Mouse (Mus musculus): ENCODE data around the gene Me3.

DNA sequence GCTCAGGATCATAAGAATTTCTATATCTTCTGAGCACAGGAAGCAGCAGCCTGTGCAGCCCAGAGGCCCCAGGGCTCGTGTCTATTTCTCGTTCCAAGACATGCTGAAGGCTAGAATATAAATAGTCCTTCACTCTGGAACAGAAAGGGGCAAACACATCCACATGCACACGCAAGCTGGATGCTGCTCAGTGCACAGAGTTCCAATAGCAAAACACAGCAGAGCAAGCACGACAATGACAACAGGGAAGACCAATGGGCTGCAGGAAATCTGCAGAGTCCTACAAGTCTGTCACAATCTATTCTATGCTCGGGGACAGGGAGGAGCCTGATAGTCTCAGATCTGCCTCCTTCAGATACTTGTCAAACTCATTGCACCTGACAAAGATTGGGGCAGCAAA is 42.2 kb upstream of the Me3 start:
- TF ChIP-seq CTCF (IDR thresholded peaks at IDR 0.05; ENCODE audit: control insufficient read depth, insufficient read depth, low read length) (no peak), POLR2A (IDR thresholded peaks at IDR 0.05; ENCODE audit: borderline replicate concordance, control insufficient read depth, low read depth, low read length) (no peak)

Data from bone marrow, adult 2 months (tissue).